Mouse (Mus musculus) ES-Bruce4 (cell line): ENCODE measurements around the gene Pou2f3.

ENCODE experiments used
- CTCF ChIP-seq: IDR thresholded peaks from one replicate; pipeline ENCODE4 v1.8.1; 2011; ENCODE audit warnings: low read depth, low read length
- POLR2A ChIP-seq: IDR thresholded peaks from one replicate; pipeline ENCODE4 v1.8.1; 2011; ENCODE audit warnings: low read length; ENCODE audit not compliant: insufficient read depth

- TF ChIP-seq POLR2A (no peak), CTCF (no peak)
These were observed 20.7 kb upstream of the Pou2f3 start for GRCm38 (mm10) chr9:43230886-43231285.
